Mouse (Mus musculus) urinary bladder, adult 18-20 months (tissue): ENCODE data around the gene Gm42372.
"Not testable (repeated sequence)": the region's sequence is repeated elsewhere in the genome, so short reads cannot be mapped to it uniquely, and the experiment has no call there.

Experiments
- DNase-seq, 2 experiments: peaks; one replicate each; pipeline ENCODE4 v3.0.0; 2022; ENCODE audit warnings: low spot score in 2 of 2, mixed read lengths in 2 of 2

Gm42372 gene

GRCm38 (mm10) chr7:16982859-16983568, at the start of gene Gm42372:
TSS of gene Gm42372 (plus strand) at chr7:16983086.
- DNase-seq, result no peak

GRCm38 (mm10) chr7:16937312-16937711, 45.6 kb upstream of the Gm42372 start:
- no peak for DNase-seq

- no peak for DNase-seq
Observed at GRCm38 (mm10) chr7:16938117-16938791, 44.6 kb upstream of the Gm42372 start.

- DNase-seq, result no peak
Observed at GRCm38 (mm10) chr7:16940292-16940691, 42.6 kb upstream of the Gm42372 start.

GRCm38 (mm10) chr7:16942861-16943260, 40.0 kb upstream of the Gm42372 start:
- no peak for DNase-seq

GRCm38 (mm10) chr7:16944061-16944807, 38.7 kb upstream of the Gm42372 start, which contains the start of gene Pnmal2:
TSS of gene Pnmal2 (plus strand) at chr7:16944682.
- peak in 1 of 2 experiments; percentile 34 for DNase-seq

- no peak for DNase-seq
Observed at GRCm38 (mm10) chr7:16944808-16945315, 38.0 kb upstream of the Gm42372 start.

GRCm38 (mm10) chr7:16945419-16945818, 37.5 kb upstream of the Gm42372 start:
- no peak for DNase-seq

GRCm38 (mm10) chr7:16946441-16947348, 36.2 kb upstream of the Gm42372 start:
- DNase-seq, result no peak

GRCm38 (mm10) chr7:16947349-16947895, 35.5 kb upstream of the Gm42372 start:
- DNase-seq, result no peak

- no peak for DNase-seq
Observed at GRCm38 (mm10) chr7:16947959-16948361, 34.9 kb upstream of the Gm42372 start.

GRCm38 (mm10) chr7:16948923-16949458, 33.9 kb upstream of the Gm42372 start:
- DNase-seq, result no peak

GRCm38 (mm10) chr7:16949908-16950841, 32.7 kb upstream of the Gm42372 start:
- peak; percentile 51 to 67 for DNase-seq

- peak; percentile 41 to 59 for DNase-seq
Observed at GRCm38 (mm10) chr7:16950861-16951635, 31.8 kb upstream of the Gm42372 start.

GRCm38 (mm10) chr7:16953776-16954175, 29.1 kb upstream of the Gm42372 start:
- DNase-seq, result not testable (repeated sequence)

- DNase-seq, result no peak
Observed at GRCm38 (mm10) chr7:16955712-16956111, 27.2 kb upstream of the Gm42372 start.

GRCm38 (mm10) chr7:16956410-16957265, 26.2 kb upstream of the Gm42372 start:
- no peak for DNase-seq
